Mouse (Mus musculus) frontal cortex, postnatal 14 days (tissue): ENCODE results near the gene Tmco4.

Experiments
- DNase-seq, 2 experiments: peaks; one replicate each; pipeline ENCODE4 v3.0.0; 2022; ENCODE audit warnings: low spot score in 2 of 2

Gene Tmco4

DNA sequence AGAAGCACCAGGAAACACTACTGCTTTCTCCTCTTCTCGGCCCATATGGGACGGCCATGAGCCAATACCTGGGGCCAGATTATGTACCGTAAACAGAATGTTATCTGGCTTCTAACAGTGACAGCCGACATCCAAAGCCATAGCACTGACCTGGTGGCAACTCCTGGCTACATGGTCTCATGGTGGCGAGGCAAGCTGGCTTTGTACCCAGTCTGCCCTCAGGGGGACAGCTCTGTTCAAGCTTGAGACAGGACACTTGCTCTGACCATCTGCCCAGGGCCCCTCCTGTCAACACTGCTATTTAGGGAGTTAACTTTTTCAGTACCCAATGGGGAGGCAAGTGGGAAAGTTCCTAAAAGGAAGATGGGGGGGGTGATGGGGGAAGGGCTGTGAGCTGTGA lies 84.6 kb downstream of the Tmco4 start:
- DNase-seq, result no peak

GRCm38 (mm10) chr4:139058029-139058428 lies 85.3 kb downstream of the Tmco4 start:
- no peak for DNase-seq

DNA sequence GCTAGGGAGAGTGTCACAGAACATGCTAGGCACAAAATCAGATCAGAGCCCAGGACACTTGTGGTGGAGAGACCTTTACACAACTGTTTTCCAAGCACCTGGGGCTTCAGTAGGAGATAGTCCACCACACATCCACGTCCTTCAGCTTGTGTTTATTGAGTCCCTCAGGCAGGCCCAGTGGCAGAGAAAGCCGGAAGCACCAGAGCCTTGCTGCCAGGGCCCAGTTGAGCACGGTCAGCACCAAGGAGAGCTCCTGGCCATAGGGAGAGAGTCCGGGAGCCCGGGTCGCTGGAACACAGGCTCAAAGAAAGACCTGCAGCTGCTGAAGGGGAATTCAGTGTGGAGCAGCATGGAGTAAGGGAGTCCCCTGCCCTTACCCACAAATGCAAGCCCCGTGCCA lies 86.9 kb downstream of the Tmco4 start:
- DNase-seq, result no peak

DNA sequence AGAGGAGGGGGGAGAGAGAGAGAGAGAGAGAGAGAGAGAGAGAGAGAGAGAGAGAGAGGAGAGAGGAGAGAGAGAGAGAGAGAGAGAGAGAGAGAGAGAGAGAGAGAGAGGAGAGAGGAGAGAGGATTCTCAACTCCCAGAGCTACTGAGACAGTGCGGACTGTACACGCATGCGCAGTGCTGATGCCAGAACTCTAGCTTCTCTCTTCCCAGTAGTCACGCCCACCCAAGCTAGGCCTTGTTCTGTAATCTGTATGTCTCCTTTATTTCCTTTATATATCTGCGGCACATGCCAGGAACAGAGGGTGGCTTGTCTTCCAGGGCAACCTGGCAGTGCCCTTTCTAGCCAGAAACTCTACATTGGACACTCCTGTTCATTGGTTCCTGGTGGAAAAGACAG lies 92.1 kb downstream of the Tmco4 start:
- no peak for DNase-seq

DNA sequence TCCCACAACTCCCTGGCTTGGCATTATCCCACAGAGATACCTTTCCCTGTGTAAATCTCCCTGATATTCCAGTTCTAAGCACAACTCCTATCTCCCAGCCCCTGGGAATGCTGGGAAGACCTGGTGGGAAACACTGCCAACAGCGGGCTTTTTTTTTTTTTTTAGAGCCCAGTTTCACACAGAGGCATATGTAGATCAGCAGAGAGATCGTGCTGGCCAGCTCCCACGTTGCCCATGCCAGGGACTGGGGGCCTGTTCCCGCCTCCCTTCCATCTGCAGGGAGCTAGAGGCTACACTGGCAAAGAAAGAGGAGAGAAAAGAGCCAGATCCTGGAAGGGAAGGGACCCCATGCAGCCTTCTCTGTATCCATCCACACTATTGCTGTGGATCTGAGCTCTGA lies 95.6 kb downstream of the Tmco4 start:
- DNase-seq, result no peak

DNA sequence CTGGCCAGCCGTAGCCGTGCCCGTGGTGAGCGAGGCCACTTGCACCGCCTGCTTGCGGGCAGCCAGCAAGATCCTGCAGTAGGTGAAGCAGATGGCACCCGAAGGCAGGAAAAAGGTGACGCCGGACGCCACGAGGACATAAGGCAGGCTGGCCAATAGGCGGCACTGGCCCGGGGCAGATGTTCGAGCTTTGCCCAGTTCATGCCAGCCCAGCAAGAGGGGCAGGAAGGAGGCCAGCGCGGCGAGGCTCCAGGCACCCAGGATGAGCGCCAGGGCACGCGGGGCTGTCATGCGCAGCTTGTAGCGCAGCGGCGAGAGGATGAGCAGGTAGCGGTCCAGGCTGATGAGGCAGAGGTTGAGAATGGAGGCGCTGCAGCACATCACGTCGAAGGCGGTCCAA lies 101.4 kb downstream of the Tmco4 start:
- DNase-seq, result no peak

DNA sequence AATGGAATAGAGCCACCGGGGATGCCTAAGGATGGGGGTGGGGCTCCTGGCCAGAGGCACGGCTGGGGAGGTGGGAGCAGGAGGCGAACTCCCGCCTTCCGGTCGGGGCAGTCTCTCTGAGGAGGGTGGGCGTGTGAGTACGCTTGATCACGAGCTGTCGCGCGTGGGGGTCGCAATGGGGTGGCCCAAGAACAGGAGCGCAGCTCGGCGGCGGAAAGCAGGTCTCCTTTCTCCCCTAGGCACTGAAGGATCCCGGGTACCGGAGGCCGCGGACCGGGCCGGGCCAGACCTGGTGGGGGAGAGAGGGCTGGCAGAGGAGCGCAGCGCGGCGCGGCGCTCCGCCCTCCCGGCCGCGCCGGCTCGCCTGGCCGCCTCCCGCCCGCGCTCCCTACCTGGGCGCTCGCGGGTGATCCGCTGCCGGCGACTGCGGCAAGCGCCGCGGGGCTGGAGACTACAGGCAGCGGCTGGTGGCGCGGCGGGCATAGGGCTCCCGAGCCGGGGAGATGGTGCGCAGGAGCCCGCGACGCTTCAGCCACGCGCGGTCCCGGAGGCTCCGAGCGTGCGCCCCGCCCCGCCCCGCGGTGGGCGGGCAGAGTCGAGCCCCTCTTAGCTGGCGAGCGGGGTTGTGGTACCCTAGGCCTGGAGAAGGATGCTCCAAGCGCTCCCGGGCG lies 102.5 kb downstream of the Tmco4 start, which contains the start of gene Htr6:
TSS of gene Htr6 (minus strand) at position 530 of the 671 bp plus-strand sequence.
- no peak for DNase-seq

GRCm38 (mm10) chr4:139075915-139076314 lies 103.2 kb downstream of the Tmco4 start:
- no peak for DNase-seq

- DNase-seq, result no peak
Observed at GRCm38 (mm10) chr4:139078313-139078712, 105.6 kb downstream of the Tmco4 start.

- no peak for DNase-seq
Observed at GRCm38 (mm10) chr4:139078726-139079125, 106.0 kb downstream of the Tmco4 start.

- no peak for DNase-seq
Observed at GRCm38 (mm10) chr4:139079439-139079838, 106.8 kb downstream of the Tmco4 start.

GRCm38 (mm10) chr4:139080259-139080658 lies 107.6 kb downstream of the Tmco4 start:
- no peak for DNase-seq

- DNase-seq, result no peak
Observed at GRCm38 (mm10) chr4:139081270-139081931, 108.7 kb downstream of the Tmco4 start.

DNA sequence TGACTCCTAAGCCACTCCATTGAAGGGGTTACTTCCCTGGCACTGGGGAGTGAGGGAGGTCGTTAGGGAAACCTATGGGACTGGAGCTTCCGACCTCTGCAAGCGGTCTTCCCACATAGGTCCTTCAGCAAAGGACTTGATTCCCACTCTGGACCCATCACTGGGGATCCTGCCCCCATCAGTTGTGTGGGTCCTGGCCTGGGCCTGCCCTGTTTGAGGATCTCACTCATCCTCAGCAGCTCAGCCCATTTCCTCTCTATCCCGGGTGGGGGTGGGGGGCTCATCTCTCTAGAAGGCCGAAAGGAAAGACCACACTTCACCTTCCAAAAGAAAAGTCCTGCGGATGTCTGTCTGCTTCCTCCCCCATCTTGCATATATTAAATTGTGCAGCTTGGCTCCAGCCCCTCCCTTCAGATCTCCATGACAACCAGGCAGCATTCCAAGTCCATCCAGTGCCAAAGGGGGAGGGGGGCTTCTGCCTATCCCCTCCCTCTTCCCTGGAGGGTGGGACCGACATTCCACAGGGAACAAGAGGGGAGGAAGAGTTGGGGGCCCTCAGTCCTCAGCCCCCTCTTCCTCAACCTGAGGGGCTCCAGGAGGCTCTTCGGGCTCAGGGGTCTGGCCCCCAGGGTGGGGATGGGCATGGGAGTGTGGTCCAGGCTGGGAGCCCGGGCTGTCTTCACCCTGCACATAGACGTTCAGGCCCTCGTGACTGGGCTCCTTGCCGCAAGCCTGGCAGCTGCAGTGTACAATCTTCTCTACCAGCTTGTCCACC lies 110.3 kb downstream of the Tmco4 start:
- DNase-seq, result no peak

DNA sequence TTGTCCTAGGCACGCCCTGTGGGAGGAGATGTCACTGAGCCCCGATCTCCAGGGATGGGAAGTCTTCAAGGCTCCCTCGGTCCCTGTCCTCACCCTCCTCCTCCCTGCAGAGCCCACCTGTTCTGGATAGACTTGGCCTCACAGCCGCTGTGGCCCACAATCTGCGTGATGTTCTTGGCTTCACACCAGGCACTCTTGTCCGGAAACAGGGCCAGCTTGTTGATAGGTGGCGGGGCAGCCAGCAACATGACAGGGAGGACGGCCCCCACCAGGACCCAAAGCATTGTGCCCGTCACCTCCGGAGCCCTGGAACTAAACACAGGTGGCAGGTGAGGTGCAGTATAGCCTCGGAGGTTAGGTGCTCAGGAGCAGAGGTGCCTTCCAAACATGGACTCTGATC lies 112.6 kb downstream of the Tmco4 start:
- DNase-seq, result no peak

GRCm38 (mm10) chr4:139086037-139086436 lies 113.3 kb downstream of the Tmco4 start:
- peak; percentile 61 to 89 for DNase-seq

- no peak for DNase-seq
Observed at GRCm38 (mm10) chr4:139086984-139087383, 114.3 kb downstream of the Tmco4 start.

GRCm38 (mm10) chr4:139088982-139089671 lies 116.4 kb downstream of the Tmco4 start:
- DNase-seq, result no peak

DNA sequence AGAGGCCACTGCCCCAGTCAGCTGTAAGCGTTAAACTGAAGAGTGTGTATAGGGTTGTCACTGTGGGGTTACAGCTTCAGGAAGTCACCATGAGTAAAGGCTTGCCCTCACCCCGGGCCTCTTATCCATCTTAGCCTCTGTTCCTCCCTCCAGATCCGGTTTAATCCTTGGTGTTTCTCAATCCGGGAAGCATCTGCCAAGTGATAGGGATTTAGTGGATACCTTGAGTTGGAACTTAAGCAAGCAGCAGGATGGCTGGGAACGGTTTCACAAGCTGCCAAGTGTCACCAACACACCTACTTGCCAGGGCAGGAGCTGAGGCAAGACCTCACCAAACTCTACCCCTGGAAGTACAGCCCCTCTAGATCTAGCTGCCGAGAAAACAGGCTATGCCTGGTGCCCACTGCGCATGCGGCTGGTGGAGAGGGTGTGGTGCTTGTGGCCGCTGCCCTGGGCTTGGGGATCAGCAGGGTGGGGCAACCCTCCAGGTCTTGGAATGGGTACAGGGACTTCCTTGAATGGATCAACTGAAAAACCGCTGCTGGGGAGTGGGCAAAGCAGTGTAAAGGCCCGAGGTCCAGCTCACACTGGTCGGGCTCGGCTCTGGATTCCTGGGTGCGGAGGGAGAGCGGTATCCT lies 117.7 kb downstream of the Tmco4 start:
- no peak for DNase-seq

GRCm38 (mm10) chr4:139091066-139091465 lies 118.4 kb downstream of the Tmco4 start:
- DNase-seq, result no peak

- DNase-seq, result no peak
Observed at GRCm38 (mm10) chr4:139091478-139092355, 119.0 kb downstream of the Tmco4 start.
